Mouse (Mus musculus) adipocyte (in vitro differentiated cells): ENCODE measurements at regions not wholly inside any gene's neighbourhood (a gene's known extent, or its start where the extent isn't known, plus 50 kb on each side); places are given as distances from the start of the nearest gene placed in this dataset.

Source experiments
- DNase-seq: peaks from one replicate; pipeline ENCODE4 v3.0.0-alpha.2; 2016; ENCODE audit warnings: low spot score

DNA sequence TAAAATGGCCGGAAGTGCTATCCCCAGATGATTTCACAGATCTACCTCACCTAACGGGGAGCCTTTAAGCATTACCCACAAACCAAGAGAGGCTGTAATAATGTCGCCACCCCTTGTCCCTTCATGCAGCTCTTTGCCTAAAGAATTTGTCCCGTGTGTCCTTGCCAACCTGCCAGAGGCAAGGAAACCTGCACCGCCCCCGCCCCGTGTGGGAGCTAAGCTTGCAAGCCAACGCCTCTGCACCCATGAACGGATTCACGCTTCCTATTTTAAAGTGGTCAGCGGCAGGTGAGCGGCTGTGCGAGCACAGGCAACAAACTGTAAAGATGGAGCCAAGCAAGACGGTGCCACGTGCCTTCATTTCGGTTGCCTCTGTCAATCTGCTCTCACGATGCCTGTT is 63.1 kb downstream of the Gm11011 start:
- no peak for DNase-seq

- no peak for DNase-seq
Observed at GRCm38 (mm10) chr2:169519941-169520340, 67.6 kb downstream of the Gm11011 start.

GRCm38 (mm10) chr2:169515350-169515749 is 72.2 kb downstream of the Gm11011 start:
- no peak for DNase-seq

GRCm38 (mm10) chr2:169510741-169511140 is 76.8 kb downstream of the Gm11011 start:
- DNase-seq = no peak

DNA sequence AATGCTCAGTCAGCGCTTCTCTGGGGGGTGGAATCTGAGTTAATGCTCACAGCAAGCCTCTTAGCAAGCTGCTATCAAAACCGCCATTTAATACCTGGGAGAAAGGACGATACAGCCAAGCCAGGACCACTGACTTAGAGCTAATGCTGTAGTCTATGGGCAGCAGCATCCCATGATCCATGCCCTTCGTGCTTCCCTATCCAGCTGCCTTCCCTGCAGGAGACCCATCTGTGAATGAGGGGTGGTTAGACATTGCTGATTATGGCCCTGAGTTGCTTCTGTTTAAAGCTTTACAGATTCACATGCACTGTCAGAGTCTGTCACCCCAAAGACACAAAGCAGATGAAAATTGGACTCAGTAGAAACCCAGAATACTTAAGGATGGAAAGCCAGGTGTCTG is 78.1 kb downstream of the Gm11011 start:
- DNase-seq = no peak

DNA sequence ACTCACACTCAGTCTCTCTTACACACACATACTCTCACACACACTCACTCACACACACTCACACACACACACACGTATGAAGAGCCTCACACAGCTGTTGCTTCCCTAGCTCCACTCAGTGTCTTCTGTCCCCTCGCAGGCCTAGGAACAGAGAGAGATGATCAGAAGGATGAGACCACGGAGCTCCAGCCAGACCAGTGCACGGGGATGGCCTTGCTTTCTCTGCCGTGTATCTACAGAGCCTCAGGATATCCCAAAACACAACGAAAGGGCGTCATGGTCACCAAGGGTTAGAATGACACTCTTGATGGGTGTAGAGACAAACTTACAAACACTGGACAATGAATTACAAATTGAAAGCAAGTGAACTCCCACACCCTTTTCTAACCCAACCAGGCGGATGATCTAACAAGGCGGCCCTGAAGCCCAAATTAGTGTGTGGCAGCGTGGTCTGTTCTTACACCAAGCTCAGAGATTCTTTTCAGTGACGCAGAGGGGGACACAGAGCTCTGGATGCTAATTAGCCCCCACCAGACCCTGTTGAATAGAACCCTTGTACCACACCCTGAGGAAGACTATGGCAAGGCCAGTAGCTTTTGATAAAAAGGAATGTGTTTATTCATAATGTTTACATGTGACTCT is 83.0 kb downstream of the Gm11011 start:
- DNase-seq = no peak

- no peak for DNase-seq
Observed at GRCm38 (mm10) chr2:169503598-169503958, 84.0 kb downstream of the Gm11011 start.

- DNase-seq = no peak
Observed at GRCm38 (mm10) chr2:169502717-169503597, 84.6 kb downstream of the Gm11011 start.

GRCm38 (mm10) chr2:169501736-169502340 is 85.7 kb downstream of the Gm11011 start:
- no peak for DNase-seq

DNA sequence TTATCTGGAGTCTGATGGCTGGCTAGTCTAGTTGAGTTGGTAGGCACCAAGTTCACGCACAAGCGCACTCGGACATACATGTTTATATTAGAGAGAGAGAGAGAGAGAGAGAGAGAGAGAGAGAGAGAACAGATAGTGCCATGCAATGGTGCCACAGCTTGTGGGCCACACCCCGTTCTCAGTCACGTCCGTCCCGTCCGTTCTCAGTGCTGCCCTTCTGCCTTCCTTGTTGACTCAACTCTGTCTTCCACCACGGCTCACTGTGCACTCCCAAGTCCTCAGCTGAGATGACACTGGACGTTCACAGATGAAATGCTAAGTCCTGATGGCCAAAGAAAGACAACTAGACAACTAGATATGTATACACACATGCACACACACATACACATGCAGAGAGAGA is 92.2 kb downstream of the Gm11011 start:
- DNase-seq = no peak

GRCm38 (mm10) chr2:169494503-169495311 is 92.8 kb downstream of the Gm11011 start:
- no peak for DNase-seq

DNA sequence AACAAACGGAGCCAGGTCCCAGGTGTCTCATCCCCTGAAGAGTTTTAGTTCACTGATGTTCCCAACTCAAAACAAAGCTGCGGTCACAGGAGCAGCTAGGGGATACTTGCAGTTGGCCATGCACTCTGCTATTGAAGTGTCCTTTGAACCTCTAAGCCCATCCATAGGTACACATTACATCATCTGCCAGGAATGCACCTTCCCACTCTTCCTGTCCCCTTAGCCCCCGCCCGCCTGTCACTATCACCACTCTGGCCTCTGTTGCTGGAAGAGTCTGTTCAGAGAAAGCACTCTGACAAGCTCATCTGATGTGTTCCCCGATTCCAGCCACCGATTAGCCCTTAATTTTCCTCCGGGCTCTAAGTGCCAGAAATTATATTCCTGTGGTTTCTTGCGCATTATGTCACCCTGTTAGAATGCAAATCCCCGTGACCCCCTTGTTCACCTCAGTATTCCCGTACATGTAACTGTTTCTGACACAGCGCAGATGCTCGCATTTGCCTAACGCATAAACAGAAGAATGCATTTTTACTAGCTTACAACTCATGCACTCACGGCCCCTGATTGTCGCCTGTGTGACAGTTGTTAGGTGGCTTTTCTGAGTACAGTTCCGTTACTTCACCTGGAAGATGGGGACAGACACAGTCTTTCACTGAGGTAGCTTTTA is 93.8 kb downstream of the Gm11011 start:
- no peak for DNase-seq

GRCm38 (mm10) chr2:169483934-169484333 is 103.6 kb downstream of the Gm11011 start:
- DNase-seq = no peak

- DNase-seq = no peak
Observed at GRCm38 (mm10) chr2:169481731-169482465, 105.6 kb downstream of the Gm11011 start.

DNA sequence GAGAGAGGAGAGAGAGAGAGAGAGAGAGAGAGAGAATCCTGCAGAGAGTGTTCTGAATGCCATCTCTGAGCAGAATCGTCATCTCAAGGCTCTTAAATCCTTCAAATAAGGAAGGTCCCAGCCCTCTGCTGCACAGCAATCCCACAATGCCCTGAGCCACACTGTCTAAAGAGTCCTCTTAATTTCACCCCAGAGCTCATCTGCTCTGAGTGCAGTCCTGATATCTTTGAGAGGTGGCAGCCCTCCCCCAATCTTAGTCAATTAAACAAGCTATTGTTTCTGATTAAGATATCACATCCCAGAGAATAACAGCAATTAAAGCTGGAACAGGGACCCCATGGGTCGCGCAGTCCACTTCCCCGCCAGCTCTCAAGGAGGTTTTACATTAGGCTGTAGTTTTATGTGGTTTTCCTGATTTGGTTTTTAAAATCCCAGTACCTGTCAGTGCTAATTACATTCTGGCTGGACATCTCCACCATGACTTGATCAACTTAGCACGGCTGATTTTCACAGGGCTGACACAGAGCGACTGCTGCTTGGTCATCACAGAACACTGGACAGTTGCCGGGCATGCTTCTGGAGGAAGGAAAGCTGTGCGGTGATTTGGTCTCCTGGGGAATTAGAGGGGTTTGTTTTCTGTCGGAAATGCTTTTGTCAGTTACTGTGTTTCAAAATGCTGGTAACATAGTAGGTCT is 113.0 kb downstream of the Gm11011 start:
- no peak for DNase-seq

GRCm38 (mm10) chr2:169469538-169469937 is 118.0 kb downstream of the Gm11011 start:
- DNase-seq = no peak

- no peak for DNase-seq
Observed at GRCm38 (mm10) chr2:169467621-169468020, 119.9 kb downstream of the Gm11011 start.

- DNase-seq = no peak
Observed at GRCm38 (mm10) chr2:169464106-169464505, 123.4 kb downstream of the Gm11011 start.

DNA sequence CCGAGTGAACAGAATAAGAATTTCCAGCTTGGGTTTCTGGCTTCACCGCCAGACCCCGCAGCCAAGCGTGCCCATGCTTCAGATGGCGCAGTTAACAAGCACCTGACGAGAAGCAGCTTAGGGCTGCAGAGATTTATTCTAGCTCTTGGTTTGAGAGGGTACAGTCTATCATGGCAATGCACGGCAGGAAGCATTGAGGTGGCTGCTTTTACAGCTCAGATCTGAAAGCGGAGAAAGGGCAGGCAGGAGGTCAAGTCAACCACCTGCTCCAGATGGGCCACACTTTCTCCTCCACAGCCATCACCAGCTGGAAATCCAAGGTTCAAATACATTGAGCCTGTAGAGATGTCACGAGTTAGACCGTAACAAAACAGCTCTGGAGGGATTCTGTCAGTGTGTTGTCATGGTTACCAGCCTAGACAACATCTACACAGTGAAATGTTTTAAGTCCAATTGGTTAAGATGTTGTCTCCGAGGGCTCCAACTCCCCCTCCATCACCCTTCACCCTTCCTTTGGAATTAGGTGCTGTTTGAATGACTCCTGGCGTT is 126.0 kb downstream of the Gm11011 start:
- no peak for DNase-seq

GRCm38 (mm10) chr2:169452956-169453355 is 134.6 kb downstream of the Gm11011 start:
- DNase-seq = no peak
